Mouse (Mus musculus): ENCODE data around the gene Maml2. TPM values are rescaled to one million over a fixed set of nuclear protein-coding genes. Genes with fewer than 3 reads are reported as not detected.

Maml2 gene
- total RNA-seq, 2 experiments from 2014 or later: 20.5 to 22.8 TPM

DNA sequence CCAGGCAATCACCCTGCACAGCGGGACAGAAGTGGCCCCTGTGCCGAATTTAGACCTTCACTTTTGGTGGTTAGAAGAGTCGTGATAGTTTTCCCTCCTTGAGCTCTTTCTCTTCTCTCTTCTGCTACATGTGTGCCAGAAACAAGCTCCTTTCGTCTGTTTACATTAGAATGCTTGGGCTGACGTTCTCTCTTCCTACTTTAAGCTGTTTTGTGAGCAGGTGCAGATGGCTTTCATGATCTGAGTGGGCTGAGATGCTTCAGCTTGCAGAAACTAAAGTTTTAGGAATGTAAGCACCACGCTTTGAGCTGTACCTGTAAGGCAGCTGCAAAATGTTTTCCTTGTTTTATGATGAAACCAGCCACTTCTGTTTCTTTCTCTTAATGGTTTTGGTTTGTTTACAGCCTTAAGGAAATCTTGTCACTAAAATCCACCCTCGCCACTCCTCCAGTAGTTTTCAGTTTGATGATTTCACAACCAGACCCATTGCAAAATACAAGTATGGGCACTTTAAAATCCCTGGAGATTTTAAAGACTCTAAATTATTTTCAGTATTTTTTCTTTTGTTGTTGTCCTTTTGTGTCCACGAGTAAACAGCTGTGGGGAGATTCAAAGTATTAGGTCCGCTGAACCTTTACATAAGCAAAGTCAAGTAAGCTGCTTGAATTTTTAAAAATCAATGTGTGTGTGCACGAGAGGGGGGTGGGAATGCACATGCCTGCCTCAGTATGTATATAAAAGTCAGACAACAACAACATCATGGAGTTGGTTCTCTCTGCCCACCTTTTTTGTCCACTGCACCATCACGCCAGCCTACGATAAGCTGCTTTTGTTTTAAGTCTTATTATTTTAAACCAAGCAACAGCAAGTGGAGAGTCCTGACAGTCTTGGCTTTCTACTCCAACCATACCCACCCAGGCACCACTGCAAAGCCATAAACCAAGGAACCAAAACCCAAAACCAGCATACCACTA lies 186.8 kb downstream of the Maml2 start:
- no peak for DNase-seq (ENCODE audit: extremely low spot score in 1 of 2, low spot score in 1 of 2)

DNA sequence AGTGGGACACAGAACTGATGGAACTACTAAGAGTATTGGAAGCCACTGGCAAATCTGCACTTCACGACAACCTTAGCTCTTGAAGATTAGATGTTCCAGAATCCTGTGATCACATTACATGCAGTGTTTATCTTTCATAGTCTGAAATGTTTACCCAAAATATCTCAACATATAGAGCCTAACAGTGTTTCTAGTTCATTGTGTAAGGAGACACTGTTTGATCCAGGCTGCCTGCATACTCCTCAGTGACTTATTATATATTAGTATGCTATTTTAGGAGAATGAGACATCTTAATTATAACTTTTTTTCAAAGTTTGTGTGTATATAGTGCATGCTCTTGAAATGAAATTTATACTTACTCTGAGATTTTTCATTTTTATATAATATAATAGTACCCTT lies 188.2 kb downstream of the Maml2 start:
- no peak for DNase-seq (ENCODE audit: extremely low spot score in 1 of 2, low spot score in 1 of 2)

DNA sequence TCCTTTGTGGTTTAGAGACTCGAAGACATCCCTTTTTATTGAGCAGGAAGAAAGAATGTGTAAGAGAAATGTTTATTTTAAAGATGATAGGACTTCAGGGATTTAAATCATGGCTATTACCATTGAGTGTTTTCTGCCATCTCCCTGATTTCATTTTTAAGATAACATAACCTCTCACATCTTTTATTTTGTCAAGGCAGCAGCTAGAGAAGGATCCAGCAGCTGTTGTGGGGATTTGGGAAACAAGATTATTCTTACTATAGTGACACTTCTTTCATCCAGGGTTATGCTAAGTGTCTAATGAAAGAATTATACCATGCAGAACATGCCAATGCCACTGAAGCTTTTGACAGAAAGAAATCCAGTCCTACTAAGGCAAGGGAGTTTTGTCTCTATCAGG lies 193.3 kb downstream of the Maml2 start:
- DNase-seq (ENCODE audit: extremely low spot score in 1 of 2, low spot score in 1 of 2): no peak

DNA sequence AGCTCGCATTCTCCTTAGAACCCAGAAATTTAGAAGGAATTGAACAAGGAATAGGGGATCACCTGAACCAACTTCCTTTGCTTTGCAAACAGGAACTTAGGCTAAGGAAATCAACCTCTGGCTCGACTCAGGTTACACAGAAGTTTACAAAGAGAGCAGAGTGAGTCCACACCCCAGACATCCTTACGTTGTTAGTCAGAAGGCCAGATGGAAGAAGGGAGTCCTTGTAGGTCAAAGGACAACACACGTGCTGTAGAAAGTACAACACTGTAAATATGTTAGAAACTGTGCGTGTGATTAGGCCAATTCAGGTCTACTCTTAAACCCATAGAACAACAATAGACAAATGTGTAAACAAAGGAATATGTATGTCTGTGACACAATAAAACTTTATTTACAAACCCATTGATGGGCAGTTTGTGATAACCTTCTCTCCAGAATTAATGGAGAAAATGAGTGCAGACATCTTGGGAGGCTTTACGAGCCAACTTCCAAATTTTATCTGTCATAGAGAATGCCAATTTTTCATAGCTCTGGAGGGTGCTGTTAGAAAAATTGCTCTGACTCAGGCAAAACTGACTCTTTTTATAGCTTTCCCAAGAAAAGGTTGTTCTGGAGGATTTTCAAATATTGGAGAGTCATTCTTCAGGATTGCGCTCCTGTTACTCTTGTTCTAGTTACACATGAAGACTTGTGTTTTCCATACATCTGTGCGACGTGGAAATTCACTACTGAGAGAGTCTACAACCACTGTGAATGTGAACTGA lies 194.3 kb downstream of the Maml2 start:
- DNase-seq (ENCODE audit: extremely low spot score in 1 of 2, low spot score in 1 of 2): no peak

DNA sequence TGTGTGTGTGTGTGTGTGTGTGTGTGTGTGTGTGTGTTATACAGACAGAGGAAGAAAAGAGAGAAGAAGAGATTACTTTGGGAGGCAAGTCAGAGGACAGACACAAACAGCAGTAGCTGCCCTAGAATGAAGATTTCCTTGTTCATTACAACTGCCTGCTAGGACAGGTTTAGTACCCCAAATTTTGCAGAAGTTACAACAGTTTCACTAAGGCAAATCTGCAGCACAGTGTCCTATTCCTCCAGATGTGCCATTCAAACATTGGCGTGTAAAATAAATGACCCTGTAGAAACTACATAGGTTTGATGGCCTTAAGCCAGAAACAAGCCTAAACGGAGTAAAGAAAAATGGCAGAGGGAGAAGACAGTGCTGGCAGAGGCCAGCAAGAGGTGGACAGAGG lies 195.1 kb downstream of the Maml2 start:
- DNase-seq (ENCODE audit: extremely low spot score in 1 of 2, low spot score in 1 of 2): no peak

DNA sequence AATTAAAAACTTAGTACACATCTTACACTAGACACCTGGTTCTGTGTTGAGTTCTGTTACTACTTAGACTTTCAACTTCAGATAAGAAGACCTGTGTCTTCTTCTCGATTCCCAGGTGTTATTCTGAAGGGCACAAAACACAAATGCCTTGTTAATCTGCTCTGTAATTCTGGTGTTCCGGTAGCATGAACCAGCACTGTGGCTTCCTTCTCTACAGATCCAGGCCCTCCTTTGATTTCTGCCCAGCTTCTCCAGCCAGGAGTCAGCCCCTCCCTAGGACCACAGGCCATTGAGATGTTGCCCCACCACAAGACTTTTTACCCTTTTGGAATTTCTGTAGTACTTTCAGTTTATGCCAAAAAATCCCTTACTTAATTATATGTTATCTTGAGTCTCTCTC lies 196.0 kb downstream of the Maml2 start:
- no peak for DNase-seq (ENCODE audit: extremely low spot score in 1 of 2, low spot score in 1 of 2)

DNA sequence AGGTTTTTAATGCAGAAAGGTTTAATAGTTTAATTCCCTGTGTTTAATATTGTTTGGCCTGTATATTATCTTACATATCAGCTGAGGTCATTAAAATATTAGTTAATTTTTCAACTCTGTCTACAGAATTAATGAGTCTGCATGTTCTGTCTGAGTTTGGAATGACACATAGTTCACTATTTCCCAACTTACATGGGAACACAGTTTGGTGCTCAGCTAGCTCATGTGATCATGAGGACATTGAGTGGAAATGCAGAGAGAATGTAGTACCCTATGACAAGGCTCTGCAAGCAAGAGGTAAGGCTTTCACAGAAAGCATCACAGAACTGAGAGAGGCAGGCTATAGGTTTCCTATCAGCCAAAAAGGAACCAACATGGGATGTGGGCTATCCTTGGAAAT lies 197.8 kb downstream of the Maml2 start:
- no peak for DNase-seq (ENCODE audit: extremely low spot score in 1 of 2, low spot score in 1 of 2)

DNA sequence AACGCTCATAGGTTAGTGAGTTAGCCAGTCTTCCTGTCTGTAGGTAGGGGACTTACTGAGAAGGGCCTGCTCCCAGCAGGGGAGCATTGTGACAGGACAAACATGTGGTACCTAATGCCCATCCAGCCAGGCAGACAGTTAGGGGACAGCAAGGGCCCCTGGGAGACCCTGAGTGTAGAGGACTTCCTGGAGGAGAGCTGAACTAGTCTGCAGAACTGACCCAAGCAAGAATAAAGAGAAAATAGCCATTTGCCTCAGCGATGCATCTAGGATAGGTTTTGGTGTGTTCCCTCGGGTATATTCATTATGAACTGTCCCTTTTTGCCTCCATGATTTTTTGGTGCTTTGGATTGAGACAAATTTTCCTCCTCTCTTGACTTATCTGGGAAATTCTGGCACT lies 199.3 kb downstream of the Maml2 start:
- no peak for DNase-seq (ENCODE audit: extremely low spot score in 1 of 2, low spot score in 1 of 2)

DNA sequence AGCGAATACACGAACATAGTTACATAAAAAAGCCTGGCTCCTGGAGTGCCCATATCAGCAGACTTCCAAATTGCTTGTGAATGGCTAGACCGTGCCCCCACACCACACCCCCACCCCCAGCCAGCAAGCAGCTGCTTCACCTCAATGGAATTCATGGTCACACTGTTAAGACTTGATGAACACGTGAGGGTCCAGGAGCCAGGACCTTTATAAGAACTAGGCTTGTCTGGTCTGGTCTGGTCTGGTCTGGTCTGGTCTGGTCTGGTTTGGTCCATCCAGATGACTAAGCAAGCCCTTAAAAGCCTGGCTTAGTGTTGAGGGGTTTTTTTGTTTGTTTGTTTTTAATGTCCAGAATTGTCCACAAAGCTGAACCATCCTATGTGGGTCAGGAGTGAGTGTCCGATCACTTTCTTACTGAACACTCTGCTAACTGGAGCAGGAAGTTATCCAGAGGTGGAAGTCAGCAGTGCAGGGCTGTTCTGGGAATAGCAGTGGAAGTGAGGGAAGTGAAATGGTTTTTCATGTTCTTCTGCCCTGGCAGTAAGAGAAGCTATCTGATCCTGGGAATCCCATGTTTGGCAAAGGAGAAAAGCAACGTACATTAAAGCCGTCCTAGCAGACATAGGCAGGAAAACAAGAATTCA lies 200.1 kb downstream of the Maml2 start:
- no peak for DNase-seq (ENCODE audit: extremely low spot score in 1 of 2, low spot score in 1 of 2)

DNA sequence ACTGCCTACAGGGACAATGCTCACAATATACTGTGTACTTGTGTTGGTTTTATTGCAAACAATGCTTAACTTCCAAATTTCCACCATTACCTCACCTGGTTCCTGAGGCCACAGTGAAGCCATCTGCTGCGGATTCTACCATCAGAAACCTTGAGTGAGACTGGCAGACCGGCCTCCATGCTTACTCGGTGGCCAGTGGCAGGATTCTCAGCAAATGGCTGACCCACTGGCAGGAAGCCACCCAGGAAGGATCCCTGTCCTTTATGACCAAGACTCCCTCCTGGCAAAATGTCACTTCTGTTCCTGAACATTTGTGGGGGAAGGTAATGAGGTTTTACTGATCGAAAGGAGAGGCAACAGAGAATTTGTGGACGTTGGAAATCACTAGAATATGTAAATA lies 202.3 kb downstream of the Maml2 start:
- no peak for DNase-seq (ENCODE audit: extremely low spot score in 1 of 2, low spot score in 1 of 2)

DNA sequence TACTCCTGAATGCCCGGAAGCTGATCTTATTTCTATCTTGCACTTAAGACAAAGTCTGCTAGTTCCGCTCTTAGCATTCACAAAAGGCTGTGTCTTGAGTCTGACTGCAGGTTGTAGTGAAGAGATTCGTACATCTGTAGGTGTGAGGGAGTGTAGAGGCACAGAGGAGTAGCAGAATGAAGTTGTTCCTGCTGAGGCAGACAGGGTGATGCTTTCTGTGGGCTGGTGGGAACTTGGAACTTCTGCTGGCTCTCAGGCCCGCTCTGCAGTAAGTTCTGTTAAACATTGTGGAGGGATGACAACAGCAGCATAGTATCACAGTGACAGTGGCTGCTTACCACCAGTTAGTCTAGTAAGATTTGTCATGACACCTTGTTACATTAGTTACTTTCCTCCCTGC lies 207.3 kb downstream of the Maml2 start:
- DNase-seq (ENCODE audit: extremely low spot score in 1 of 2, low spot score in 1 of 2): no peak

DNA sequence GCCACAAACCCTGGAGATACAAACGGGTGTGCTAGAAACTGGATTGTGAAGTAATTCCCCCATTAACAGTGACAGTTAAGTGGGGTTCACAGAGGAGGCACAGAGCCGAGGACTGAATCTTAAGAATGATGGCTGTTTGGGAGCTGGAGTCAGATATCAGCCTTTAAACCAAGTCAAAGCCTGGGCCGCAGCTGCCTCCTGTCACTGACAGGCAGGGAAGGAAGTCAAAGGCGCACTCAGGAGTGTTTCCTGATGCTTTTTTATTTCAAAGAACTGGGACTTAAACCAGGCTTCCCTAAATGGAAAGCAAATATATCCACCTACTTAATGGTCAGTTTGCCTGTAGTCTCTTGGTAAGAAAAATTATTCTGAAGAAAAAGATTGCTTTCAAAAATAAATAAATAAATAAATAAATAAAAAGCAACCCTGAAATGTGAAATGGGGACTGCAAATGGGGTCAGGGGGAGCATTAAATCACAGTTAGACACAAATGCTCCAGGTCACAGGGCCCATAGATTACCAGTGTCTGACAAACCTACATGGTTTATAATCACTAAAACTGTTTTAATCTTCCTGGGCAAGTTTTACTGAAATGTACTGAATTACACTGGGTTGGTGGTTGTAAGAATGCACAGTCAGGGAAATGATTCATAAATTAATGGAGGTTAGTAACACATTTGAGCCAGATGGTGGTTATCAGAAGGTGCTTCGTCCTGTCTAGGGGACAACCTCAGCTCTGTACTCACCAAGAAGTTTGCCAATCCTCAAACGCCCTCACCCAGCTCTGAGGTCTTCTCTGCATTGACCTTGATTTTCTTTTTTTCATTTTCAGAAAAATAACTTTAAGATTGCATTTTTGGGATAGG lies 209.4 kb downstream of the Maml2 start:
- DNase-seq (ENCODE audit: extremely low spot score in 1 of 2, low spot score in 1 of 2): no peak

DNA sequence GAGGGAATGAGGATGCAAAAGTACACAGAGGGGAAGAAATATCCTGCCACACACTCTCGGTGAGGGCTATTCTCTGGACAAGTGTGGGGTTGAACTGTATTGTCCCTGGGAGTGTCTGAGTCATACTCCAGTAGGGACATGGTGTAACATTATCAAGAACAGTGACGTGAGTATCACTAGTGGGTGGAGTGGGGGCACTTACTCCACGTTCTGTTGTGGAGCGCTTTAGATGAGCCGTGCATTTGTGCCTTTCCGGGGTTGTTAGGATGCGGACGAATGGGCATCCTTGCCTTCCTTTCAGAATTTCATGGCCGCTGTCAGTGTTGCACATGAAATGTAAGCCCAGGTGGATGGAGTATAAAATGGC lies 210.0 kb downstream of the Maml2 start:
- DNase-seq (ENCODE audit: extremely low spot score in 1 of 2, low spot score in 1 of 2): no peak

DNA sequence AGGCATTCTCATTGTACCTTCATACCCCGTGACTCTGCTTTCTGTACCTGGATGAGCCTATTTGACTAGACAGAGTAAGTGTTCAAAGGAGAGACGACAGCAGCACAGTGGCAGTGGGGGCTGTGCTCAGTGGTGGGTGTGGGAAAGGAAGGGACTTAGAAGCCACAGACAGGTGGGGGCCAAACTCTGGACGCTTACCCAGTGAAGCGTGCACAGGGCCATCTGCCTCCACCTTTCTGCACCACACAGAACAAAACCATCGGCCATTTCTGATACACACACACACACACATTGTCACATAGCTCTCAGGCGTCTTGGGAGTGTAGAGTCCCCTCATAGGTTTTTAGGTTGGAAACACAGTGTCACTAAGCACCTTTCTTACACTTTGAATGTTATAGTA lies 212.0 kb downstream of the Maml2 start:
- no peak for DNase-seq (ENCODE audit: extremely low spot score in 1 of 2, low spot score in 1 of 2)

DNA sequence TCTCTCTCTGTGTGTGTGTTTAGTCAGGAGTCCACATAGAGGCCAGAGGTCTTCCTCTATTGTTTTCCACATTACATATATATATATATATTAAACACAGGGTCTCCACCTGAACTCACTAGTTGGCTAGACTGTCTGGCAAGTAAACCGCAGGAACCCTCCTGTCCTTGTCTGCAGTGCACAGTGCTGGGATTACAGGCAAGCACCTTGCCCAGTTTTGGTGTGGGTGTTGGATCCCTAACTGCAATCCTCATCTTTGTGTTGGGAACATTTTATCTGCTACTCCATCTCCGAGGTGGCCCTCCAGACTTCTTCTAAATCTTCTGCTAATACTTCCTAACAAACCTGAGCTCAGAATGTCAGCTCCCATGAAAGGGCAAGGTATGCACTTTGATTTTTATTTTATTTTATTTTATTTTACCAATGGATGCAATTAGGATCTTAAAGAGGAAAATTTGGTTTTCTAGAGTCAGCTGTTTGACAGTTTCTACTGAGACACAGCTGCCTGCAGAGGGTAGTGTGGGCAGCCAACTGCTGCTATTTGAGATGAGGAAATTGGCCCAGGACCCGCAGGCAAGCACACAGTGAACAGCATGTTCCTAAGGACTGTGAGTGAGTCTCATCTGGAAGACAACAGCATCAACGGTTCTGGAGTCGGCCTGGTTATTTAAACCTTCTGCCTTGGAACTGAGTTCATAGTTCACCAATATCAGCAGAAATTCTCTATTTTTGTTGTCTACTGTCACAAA lies 213.0 kb downstream of the Maml2 start:
- no peak for DNase-seq (ENCODE audit: extremely low spot score in 1 of 2, low spot score in 1 of 2)

DNA sequence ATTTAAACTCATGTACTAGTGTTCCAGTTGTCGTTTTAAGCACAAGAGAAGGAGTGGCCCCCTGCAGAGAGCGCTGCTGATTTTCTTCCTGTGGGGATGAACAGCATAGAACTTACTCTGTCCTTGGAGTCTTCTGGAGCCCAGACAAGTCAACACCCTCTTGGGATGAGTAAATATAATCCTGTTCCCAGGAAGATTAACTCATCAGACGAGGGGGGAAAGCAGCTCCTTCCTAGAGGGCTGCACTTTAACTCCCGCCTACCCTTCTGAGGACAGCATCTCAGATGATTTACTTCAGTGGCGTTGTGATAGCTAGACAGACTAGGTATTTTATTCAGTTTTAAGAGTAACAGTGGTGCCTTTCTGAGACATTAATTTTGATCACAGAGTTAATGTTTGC lies 215.4 kb downstream of the Maml2 start:
- DNase-seq (ENCODE audit: extremely low spot score in 1 of 2, low spot score in 1 of 2): no peak

DNA sequence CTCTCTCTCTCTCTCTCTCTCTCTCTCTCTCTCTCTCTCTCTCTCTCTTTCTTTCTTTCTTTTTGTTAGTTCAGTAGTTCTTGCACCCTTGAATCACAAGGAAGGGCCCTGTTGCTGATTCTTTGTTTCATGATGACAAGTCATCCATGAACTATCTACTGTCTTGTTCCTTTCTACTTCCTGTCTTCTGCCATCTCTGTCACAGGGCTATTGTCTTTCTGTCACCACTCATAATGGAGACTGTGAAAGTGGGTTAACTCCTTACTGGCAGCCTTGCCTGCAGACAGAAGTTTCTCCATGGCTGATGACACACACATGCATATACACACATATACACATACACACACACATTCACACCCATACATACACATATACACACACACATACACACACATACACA lies 216.7 kb downstream of the Maml2 start:
- DNase-seq (ENCODE audit: extremely low spot score in 1 of 2, low spot score in 1 of 2): no peak

DNA sequence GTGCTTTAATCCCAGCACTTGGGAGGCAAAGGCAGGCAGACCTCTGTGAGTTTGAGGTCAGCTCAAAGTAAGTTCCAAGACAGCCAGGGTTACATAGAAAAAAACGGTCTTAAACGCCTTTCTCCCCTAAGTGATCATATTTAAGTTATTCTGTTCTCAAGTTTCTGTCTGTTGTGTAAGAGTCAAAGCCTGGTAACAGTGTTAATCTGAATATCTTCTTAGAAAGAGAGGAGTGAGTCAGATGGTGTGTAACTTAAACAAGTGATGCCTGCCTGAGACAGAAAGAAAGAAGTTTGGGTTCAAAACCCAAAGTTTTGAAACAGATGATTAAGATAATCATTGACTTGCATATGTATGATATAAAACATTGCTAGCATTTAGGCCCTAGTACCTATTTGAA lies 218.2 kb downstream of the Maml2 start:
- no peak for DNase-seq (ENCODE audit: extremely low spot score in 1 of 2, low spot score in 1 of 2)

DNA sequence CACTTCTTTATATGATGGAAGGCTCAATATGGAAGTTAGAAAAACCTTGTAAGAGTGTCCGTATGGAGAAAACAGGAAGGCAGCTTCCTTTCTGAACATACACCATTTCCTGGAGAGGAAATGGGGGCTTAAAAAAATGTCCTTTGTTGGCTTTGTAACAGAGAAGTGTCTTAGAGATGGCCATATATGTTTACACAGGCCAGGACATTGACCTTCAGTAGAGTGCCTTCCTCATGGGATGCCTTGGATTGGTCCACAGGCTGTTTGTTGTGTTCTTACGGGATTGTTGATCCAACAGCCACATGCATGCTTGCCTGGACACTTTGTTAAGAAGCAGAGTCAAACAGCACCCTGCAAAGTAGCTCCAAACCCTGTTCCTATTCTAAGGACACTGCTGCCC lies 220.3 kb downstream of the Maml2 start:
- DNase-seq (ENCODE audit: extremely low spot score in 1 of 2, low spot score in 1 of 2): no peak

Measured in layer of hippocampus, postnatal 25 days (tissue).